Mouse (Mus musculus): ENCODE results near the gene Nkain2. TPM values are rescaled to one million over a fixed set of nuclear protein-coding genes. Genes with fewer than 3 reads are reported as not detected.

Nkain2 gene
- polyA plus RNA-seq, 1 experiment from 2014 or later: 0.85 TPM

Other genes starting within 250 kb of the Nkain2 start
- gene Trdn, start 190.1 kb upstream of the Nkain2 start, polyA plus RNA-seq (2015; fragmentation: Nextera tagmentation; extraction: Ambion mirVana): 9.4 and 16.5 TPM in 2 replicates